Mouse (Mus musculus): Measurements from ENCODE around the gene BC029722. TPM values are rescaled to one million over a fixed set of nuclear protein-coding genes. Genes with fewer than 3 reads are reported as not detected.
A peak's percentile ranks its signal among the peaks of the same experiment; 100 is the strongest.

Gene BC029722
- total and polyA plus RNA-seq, 2 experiments from 2014 or later: 35.4 to 52.2 TPM

- peak overlapping the region; percentile 96 for H3K27ac ChIP-seq
- H3K4me1 ChIP-seq (ENCODE audit: insufficient read depth, low read length): peaks cover 5% of the 10 kb centered on the region; the same call in 1 of the 2 replicates
- no peaks in the 10 kb centered on the region for H3K27me3 ChIP-seq (ENCODE audit: insufficient read depth, low read length)
- H3K4me3 ChIP-seq (ENCODE audit: low read length): peak overlapping the region; percentile 76
- peak; percentile 73 for ATAC-seq
- no peaks in the 10 kb centered on the region for H3K36me3 ChIP-seq (ENCODE audit: insufficient read depth, low read length)
- peak overlapping the region; percentile 77 for H3K4me2 ChIP-seq (ENCODE audit: low read depth, low read length)
- WGBS: 2% methylated on average over 39 of the region's 44 CpGs
- DNase-seq (ENCODE audit: low spot score): peak; percentile 69
- peak overlapping the region; percentile 96 for H3K9ac ChIP-seq (replicated peaks; ENCODE audit: low read length)
- no peaks in the 10 kb centered on the region for H3K9me3 ChIP-seq (ENCODE audit: low read length)
- TF ChIP-seq CTCF (IDR thresholded peaks at IDR 0.05; ENCODE audit: low read depth): peak; percentile 23; the same call in 1 of the 2 replicates
These were observed 43.5 kb downstream of the BC029722 start for GRCm38 (mm10) chr2:155775685-155776263.

DNA sequence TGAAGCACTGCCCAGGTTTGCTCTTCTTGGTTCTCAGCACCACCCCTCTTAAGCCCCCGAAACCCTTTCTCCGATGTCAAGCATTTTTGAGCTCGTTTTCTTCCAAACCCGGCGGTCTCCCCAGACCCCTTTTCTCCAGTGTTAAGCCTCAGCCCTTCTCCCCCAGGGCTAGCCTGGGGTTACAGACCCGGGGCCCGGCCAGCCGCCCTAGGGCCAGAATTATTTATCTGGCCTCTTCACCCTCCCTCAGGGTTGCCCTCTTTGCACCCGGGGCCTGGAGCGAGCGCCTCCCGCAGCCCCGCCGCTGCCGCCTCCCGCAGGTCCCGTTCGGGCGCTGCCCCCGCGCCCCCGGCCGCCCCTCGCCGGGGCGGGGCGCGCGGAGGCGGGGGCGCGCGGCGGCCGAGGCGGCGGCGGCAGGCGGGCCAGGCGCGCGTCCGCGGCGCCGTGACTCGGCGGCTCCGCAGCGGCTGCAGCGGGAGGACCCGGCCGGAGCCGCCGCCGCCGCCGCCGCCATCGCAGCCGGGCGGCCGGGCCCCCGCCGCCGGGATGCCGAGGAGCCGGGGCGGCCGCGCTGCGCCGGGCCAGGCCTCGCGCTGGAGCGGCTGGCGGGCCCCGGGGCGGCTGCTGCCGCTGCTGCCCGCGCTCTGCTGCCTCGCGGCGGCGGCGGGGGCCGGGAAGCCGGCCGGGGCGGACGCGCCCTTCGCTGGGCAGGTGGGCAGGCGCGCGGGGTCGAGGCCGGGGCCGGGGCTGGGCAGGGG, 44.1 kb downstream of the BC029722 start, which contains the start of gene Mmp24:
Gene Mmp24, plus strand, starts transcription at position 416 of the 758 bp plus-strand sequence.
- no peaks in the 10 kb centered on the region for H3K27me3 ChIP-seq (ENCODE audit: insufficient read depth, low read length)

GRCm38 (mm10) chr2:155774261-155774926, 44.8 kb downstream of the BC029722 start:
- Histone ChIP-seq H3K27me3 (ENCODE audit: insufficient read depth, low read length) (no peaks in the 10 kb centered on the region), H3K4me2 (ENCODE audit: low read depth, low read length) (peak overlapping the region; percentile 77), H3K27ac (peak overlapping the region; percentile 96; the same call in 1 of the 2 replicates), H3K4me1 (ENCODE audit: insufficient read depth, low read length) (peaks cover 5% of the 10 kb centered on the region; the same call in 1 of the 2 replicates), H3K36me3 (ENCODE audit: insufficient read depth, low read length) (no peaks in the 10 kb centered on the region), H3K9me3 (ENCODE audit: low read length) (no peaks in the 10 kb centered on the region), H3K9ac (replicated peaks; ENCODE audit: low read length) (peak overlapping the region; percentile 96), H3K4me3 (ENCODE audit: low read length) (peak overlapping the region; percentile 76)
- WGBS: 55% methylated on average over 11 of the region's 11 CpGs
- 0 out of 2 replicates have a peak, but pooled peaks have one; percentile 5 for ATAC-seq
- DNase-seq (ENCODE audit: low spot score): no peak
- no peak for TF ChIP-seq CTCF (IDR thresholded peaks at IDR 0.05; ENCODE audit: low read depth)

More for the DNA sequence above, 44.1 kb downstream of the BC029722 start, which contains the start of gene Mmp24:
- peak within 1 kb of the TSS; percentile 96 for H3K9ac ChIP-seq (replicated peaks; ENCODE audit: low read length)
- peak within 1 kb of the TSS; percentile 77 for H3K4me2 ChIP-seq (ENCODE audit: low read depth, low read length)
- TF ChIP-seq CTCF (IDR thresholded peaks at IDR 0.05; ENCODE audit: low read depth): no peak
- H3K4me3 ChIP-seq (ENCODE audit: low read length): peak within 1 kb of the TSS; percentile 76
- ATAC-seq (no peak; the same call in 1 of the 2 replicates), DNase-seq (ENCODE audit: low spot score) (peak; percentile 58)
- H3K9me3 ChIP-seq (ENCODE audit: low read length): no peaks in the 10 kb centered on the region
- no peaks in the 10 kb centered on the region for H3K36me3 ChIP-seq (ENCODE audit: insufficient read depth, low read length)
- WGBS: 2% methylated on average over 55 of the region's 100 CpGs
- peaks cover 5% of the 10 kb centered on the region; the same call in 1 of the 2 replicates for H3K4me1 ChIP-seq (ENCODE audit: insufficient read depth, low read length)
- peak within 1 kb of the TSS; percentile 96 for H3K27ac ChIP-seq

- no peak for DNase-seq (ENCODE audit: low spot score)
- Histone ChIP-seq H3K27ac (no peak overlapping the region), H3K36me3 (ENCODE audit: insufficient read depth, low read length) (no peaks in the 10 kb centered on the region), H3K9me3 (ENCODE audit: low read length) (no peaks in the 10 kb centered on the region), H3K4me1 (ENCODE audit: insufficient read depth, low read length) (peaks cover 5% of the 10 kb centered on the region; the same call in 1 of the 2 replicates), H3K4me2 (ENCODE audit: low read depth, low read length) (no peak overlapping the region), H3K4me3 (ENCODE audit: low read length) (no peak overlapping the region), H3K27me3 (ENCODE audit: insufficient read depth, low read length) (no peaks in the 10 kb centered on the region), H3K9ac (replicated peaks; ENCODE audit: low read length) (no peak overlapping the region)
- ATAC-seq: no peak
- 61% methylated on average over 4 of the region's 4 CpGs for WGBS
- no peak for TF ChIP-seq CTCF (IDR thresholded peaks at IDR 0.05; ENCODE audit: low read depth)
These were observed 45.6 kb downstream of the BC029722 start for GRCm38 (mm10) chr2:155773664-155774063.

Other genes starting within 250 kb of the BC029722 start
- gene Gss, start 226.6 kb downstream of the BC029722 start, total RNA-seq (2014; rRNA removed): 5.6 and 14.7 TPM in 2 replicates
- gene Gss, start 226.6 kb downstream of the BC029722 start, polyA plus RNA-seq (2015; fragmentation: Nextera tagmentation; extraction: Ambion mirVana): 15.3 and 15.4 TPM in 2 replicates
- gene Myh7b, start 208.2 kb downstream of the BC029722 start, total RNA-seq (2014; rRNA removed): 0.18 and 3.1 TPM in 2 replicates
- gene Myh7b, start 208.2 kb downstream of the BC029722 start, polyA plus RNA-seq (2015; fragmentation: Nextera tagmentation; extraction: Ambion mirVana): 3.4 and 3.9 TPM in 2 replicates
- gene Trpc4ap, start 127.0 kb downstream of the BC029722 start, total RNA-seq (2014; rRNA removed): 169 and 172 TPM in 2 replicates
- gene Trpc4ap, start 127.0 kb downstream of the BC029722 start, polyA plus RNA-seq (2015; fragmentation: Nextera tagmentation; extraction: Ambion mirVana): 127 and 129 TPM in 2 replicates
- gene Edem2, start 90.0 kb downstream of the BC029722 start, total RNA-seq (2014; rRNA removed): 32.0 and 40.7 TPM in 2 replicates
- gene Edem2, start 90.0 kb downstream of the BC029722 start, polyA plus RNA-seq (2015; fragmentation: Nextera tagmentation; extraction: Ambion mirVana): 27.9 and 35.2 TPM in 2 replicates
- gene Gm17581, start 83.6 kb downstream of the BC029722 start, total RNA-seq (2014; rRNA removed): not detected in 2 replicates
- not detected in 2 replicates for gene Gm17581, start 83.6 kb downstream of the BC029722 start, polyA plus RNA-seq (2015; fragmentation: Nextera tagmentation; extraction: Ambion mirVana)
- gene Procr, start 68.3 kb downstream of the BC029722 start, total RNA-seq (2014; rRNA removed): 1.1 and 1.4 TPM in 2 replicates
- gene Procr, start 68.3 kb downstream of the BC029722 start, polyA plus RNA-seq (2015; fragmentation: Nextera tagmentation; extraction: Ambion mirVana): 1.6 and 2.6 TPM in 2 replicates
- gene Mmp24, start 44.1 kb downstream of the BC029722 start, total RNA-seq (2014; rRNA removed): 161 and 179 TPM in 2 replicates
- 12.2 and 12.4 TPM in 2 replicates for gene Mmp24, start 44.1 kb downstream of the BC029722 start, polyA plus RNA-seq (2015; fragmentation: Nextera tagmentation; extraction: Ambion mirVana)
- gene Eif6, start 7.5 kb upstream of the BC029722 start, total RNA-seq (2014; rRNA removed): 105 and 110 TPM in 2 replicates
- gene Eif6, start 7.5 kb upstream of the BC029722 start, polyA plus RNA-seq (2015; fragmentation: Nextera tagmentation; extraction: Ambion mirVana): 138 and 144 TPM in 2 replicates
- gene Fam83c, start 15.4 kb upstream of the BC029722 start, total RNA-seq (2014; rRNA removed): not detected in 2 replicates
- 0.10 and 0.15 TPM in 2 replicates for gene Fam83c, start 15.4 kb upstream of the BC029722 start, polyA plus RNA-seq (2015; fragmentation: Nextera tagmentation; extraction: Ambion mirVana)
- gene Uqcc1, start 110.9 kb upstream of the BC029722 start, total RNA-seq (2014; rRNA removed): 38.0 and 39.4 TPM in 2 replicates
- 55.6 and 61.4 TPM in 2 replicates for gene Uqcc1, start 110.9 kb upstream of the BC029722 start, polyA plus RNA-seq (2015; fragmentation: Nextera tagmentation; extraction: Ambion mirVana)
- gene Gm15557, start 121.3 kb upstream of the BC029722 start, total RNA-seq (2014; rRNA removed): not detected in 2 replicates
- gene Gm15557, start 121.3 kb upstream of the BC029722 start, polyA plus RNA-seq (2015; fragmentation: Nextera tagmentation; extraction: Ambion mirVana): not detected in 2 replicates
- gene Gdf5, start 125.9 kb upstream of the BC029722 start, total RNA-seq (2014; rRNA removed): 1.3 and 3.4 TPM in 2 replicates
- gene Gdf5, start 125.9 kb upstream of the BC029722 start, polyA plus RNA-seq (2015; fragmentation: Nextera tagmentation; extraction: Ambion mirVana): 0.95 and 1.3 TPM in 2 replicates
- gene Cep250, start 137.0 kb upstream of the BC029722 start, total RNA-seq (2014; rRNA removed): 20.8 and 24.9 TPM in 2 replicates
- gene Cep250, start 137.0 kb upstream of the BC029722 start, polyA plus RNA-seq (2015; fragmentation: Nextera tagmentation; extraction: Ambion mirVana): 11.9 and 13.1 TPM in 2 replicates
- 0.50 and 1.3 TPM in 2 replicates for gene 6430550D23Rik, start 188.6 kb upstream of the BC029722 start, total RNA-seq (2014; rRNA removed)
- gene 6430550D23Rik, start 188.6 kb upstream of the BC029722 start, polyA plus RNA-seq (2015; fragmentation: Nextera tagmentation; extraction: Ambion mirVana): 0.97 and 1.4 TPM in 2 replicates
- 288 and 352 TPM in 2 replicates for gene Ergic3, start 188.6 kb upstream of the BC029722 start, total RNA-seq (2014; rRNA removed)
- gene Ergic3, start 188.6 kb upstream of the BC029722 start, polyA plus RNA-seq (2015; fragmentation: Nextera tagmentation; extraction: Ambion mirVana): 430 and 472 TPM in 2 replicates
- not detected in 2 replicates for gene Fer1l4, start 233.5 kb upstream of the BC029722 start, total RNA-seq (2014; rRNA removed)
- 0.15 TPM in 1 of 2 replicates, not detected in the other for gene Fer1l4, start 233.5 kb upstream of the BC029722 start, polyA plus RNA-seq (2015; fragmentation: Nextera tagmentation; extraction: Ambion mirVana)
- gene Spag4, start 245.7 kb upstream of the BC029722 start, total RNA-seq (2014; rRNA removed): 7.9 and 18.5 TPM in 2 replicates
- gene Spag4, start 245.7 kb upstream of the BC029722 start, polyA plus RNA-seq (2015; fragmentation: Nextera tagmentation; extraction: Ambion mirVana): 8.3 and 8.7 TPM in 2 replicates